Mouse (Mus musculus): ENCODE results near the gene Car3.

Gene Car3

DNA sequence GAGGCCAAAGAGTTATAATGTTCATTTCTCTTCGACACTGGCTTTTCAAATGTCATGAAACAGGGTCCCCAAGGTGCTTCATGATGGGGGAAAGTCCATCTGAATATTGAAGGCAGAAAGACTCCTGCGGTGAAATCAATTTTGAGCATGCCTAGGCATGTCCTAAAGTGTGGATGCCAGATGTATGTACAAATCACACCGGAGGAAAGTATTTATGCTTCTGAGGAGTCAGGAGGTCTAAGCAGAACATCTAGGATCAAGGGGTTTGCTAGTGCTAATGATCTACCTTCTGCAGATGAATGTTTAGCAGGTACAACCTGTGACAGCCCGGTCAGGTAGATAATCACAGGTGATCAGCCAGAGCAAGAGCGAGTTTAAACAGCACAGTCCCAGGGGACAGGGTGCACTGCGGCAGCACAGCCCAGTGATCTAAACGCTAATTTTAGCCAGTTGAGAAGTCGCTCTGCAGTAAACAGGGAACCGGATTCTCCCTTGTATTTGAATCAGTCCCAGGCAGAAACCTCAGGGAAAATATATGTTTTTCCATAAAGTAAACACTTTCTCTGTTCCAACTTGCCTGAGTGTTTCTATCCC is 13.1 kb downstream of the Car3 start:
- DNase-seq (ENCODE audit: low spot score in 2 of 2) = peak in 1 of 2 experiments; percentile 16

GRCm38 (mm10) chr3:14877251-14877909 is 14.1 kb downstream of the Car3 start:
- no peak for DNase-seq (ENCODE audit: low spot score in 2 of 2)

DNA sequence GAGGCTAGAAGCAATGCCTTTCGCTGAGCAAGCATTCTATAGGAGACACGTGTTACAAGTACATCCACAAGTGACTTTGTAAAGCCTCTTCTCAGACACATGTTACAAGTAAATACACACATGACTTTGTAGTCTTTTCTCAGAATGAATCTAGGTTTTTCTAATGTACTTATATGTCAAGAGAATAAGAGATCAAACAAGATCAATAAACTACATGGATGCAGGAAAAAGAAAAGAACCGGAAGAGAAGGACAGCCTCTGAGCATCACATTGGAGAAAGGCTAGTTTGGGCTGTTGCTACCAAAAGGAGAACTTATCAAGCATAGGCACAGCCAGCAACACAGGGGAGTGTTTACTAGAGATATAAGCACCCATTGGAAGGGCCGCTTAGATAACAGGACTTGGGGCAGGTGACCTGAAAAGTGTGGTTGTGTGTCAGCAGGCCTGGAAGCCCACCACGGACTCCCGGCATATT is 15.5 kb downstream of the Car3 start:
- DNase-seq (ENCODE audit: low spot score in 2 of 2) = no peak

- DNase-seq (ENCODE audit: low spot score in 2 of 2) = no peak
Measured at GRCm38 (mm10) chr3:14879293-14879692, 16.0 kb downstream of the Car3 start.

- peak in 1 of 2 experiments; percentile 42 for DNase-seq (ENCODE audit: low spot score in 2 of 2)
Measured at GRCm38 (mm10) chr3:14880277-14880676, 17.0 kb downstream of the Car3 start.

- no peak for DNase-seq (ENCODE audit: low spot score in 2 of 2)
Measured at GRCm38 (mm10) chr3:14882005-14882404, 18.7 kb downstream of the Car3 start.

DNA sequence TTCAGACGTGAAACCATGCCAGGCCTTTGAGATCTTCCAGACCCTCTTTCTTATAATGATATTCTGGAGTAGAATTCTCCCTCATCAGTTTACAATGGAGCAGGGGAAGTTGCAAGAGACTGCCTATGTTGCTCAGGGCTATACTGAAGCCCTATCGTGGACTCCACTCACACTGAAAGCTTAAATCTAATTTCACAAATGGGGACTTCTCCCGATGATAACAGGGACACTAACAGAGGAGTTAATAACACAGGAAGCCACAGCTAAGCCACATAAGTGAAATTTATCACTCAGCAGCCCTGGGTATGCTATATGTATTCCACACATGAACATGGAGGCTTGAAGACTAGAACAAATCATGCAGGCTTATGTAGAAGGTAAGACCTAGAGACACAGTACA is 19.4 kb downstream of the Car3 start:
- no peak for DNase-seq (ENCODE audit: low spot score in 2 of 2)

DNA sequence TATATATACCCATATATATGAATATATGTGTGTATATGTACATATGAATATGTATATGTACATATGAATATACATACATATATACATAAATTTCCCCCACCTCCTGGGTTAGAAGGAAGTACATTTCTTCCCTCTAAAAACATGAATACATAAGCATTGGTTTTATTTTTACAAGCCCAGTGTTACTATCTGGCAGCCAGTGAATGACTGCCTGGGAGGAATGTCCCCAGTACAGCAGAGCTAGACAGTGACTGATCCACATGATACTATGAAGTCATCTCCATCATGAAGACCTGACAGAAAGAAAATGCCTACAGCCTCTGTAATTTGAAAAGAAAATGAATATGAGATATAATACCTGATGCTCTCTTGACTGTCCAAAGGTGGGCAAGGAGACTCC is 21.5 kb downstream of the Car3 start:
- no peak for DNase-seq (ENCODE audit: low spot score in 2 of 2)

- peak; percentile 69 to 74 for DNase-seq (ENCODE audit: low spot score in 2 of 2)
Measured at GRCm38 (mm10) chr3:14886102-14887098, 23.1 kb downstream of the Car3 start, which contains the start of gene Car2. Car2 (plus strand) TSS chr3:14886273.

DNA sequence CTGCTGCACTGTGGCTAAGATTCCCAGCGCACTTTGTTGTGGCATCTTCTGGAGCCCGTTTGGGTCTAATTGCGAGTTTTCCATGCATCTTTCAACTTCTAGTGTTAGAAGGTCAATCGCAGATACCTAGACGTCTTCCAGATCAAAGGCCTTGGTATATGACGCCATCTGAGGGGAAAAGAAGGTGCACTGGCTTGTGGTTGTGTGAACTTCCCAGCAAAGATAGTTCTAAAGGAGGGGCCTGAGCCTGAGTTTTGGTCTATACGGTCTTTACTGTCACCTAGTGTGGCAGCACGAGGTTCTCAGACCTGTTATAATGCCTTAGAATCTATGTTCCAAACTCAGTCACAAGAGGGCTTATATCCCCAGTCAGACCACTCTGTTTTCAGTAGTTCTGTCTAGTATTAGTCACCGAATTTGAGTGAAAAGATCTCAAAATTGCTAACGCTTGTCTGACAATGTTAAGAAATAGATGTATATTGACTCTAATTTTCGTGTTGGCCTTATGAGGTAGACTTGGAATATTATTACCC is 23.9 kb downstream of the Car3 start:
- DNase-seq (ENCODE audit: low spot score in 2 of 2) = peak; percentile 24 to 27

DNA sequence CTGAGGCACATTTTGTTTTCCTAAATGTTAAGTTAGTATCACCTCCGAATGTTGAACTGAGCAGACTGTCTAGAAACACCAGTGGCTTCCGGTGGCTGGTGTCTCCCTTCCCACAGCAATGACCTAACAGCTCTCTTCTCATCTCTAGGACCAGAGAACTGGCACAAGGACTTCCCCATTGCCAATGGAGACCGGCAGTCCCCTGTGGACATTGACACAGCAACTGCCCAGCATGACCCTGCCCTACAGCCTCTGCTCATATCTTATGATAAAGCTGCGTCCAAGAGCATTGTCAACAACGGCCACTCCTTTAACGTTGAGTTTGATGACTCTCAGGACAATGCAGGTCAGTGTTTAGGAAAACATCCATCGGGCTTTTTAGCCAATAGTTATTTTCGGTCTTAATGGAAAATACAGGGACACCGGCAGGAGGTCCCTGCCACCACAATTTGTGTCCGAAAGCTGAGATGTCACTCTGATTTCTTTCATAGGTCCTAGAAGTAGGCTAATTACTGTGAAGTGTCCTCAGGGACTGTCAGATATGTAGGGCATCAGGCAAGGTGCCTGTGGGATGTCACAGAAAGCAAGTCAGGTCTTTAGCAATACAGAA is 24.5 kb downstream of the Car3 start:
- DNase-seq (ENCODE audit: low spot score in 2 of 2) = peak; percentile 25 to 48

- no peak for DNase-seq (ENCODE audit: low spot score in 2 of 2)
Measured at GRCm38 (mm10) chr3:14888549-14888948, 25.2 kb downstream of the Car3 start.

- no peak for DNase-seq (ENCODE audit: low spot score in 2 of 2)
Measured at GRCm38 (mm10) chr3:14889085-14889484, 25.8 kb downstream of the Car3 start.

GRCm38 (mm10) chr3:14889716-14890409 is 26.6 kb downstream of the Car3 start:
- DNase-seq (ENCODE audit: low spot score in 2 of 2) = no peak

- no peak for DNase-seq (ENCODE audit: low spot score in 2 of 2)
Measured at GRCm38 (mm10) chr3:14892991-14893390, 29.7 kb downstream of the Car3 start.

DNA sequence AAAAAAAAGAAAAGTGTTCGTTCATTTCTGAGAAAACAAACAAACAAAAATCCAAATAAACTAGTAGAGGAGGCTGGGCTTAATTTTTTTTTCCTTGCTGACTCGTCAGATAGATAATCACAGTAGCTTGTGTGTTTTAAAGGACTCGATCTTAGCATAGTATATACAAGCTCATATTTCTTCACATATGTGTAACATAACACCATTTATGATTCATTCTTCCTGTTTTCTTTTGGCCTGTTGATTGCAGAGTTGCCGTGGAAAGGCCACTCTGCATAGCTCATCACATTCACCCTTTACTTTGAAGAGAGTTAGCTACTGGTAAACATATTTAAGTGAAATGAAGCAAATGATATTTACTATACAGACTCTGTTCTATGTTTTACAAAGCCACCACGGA is 30.4 kb downstream of the Car3 start:
- no peak for DNase-seq (ENCODE audit: low spot score in 2 of 2)

GRCm38 (mm10) chr3:14895333-14895732 is 32.0 kb downstream of the Car3 start:
- DNase-seq (ENCODE audit: low spot score in 2 of 2) = no peak

- DNase-seq (ENCODE audit: low spot score in 2 of 2) = no peak
Measured at GRCm38 (mm10) chr3:14897770-14898169, 34.5 kb downstream of the Car3 start.

GRCm38 (mm10) chr3:14903380-14903779 is 40.1 kb downstream of the Car3 start:
- no peak for DNase-seq (ENCODE audit: low spot score in 2 of 2)

- DNase-seq (ENCODE audit: low spot score in 2 of 2) = no peak
Measured at GRCm38 (mm10) chr3:14904165-14904564, 40.9 kb downstream of the Car3 start.

DNA sequence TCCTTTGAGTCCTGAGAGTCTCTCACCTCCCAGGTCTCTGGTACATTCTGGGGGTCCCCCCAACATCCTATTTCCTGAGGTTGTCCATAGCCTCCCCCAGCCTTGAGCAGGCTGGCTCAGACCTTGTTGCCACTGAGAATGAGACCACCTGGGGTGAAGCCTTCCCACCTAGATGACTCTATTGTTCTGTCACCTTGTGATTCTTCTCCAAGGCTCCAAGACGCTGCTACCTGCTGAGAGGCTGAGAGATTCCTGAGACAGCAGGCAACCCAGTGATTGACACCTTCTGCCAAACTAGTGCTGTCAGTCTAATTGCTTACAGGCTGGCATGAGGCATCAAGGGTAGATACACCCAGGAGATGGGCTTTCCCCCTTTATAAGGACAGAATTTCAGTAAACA is 44.0 kb downstream of the Car3 start:
- DNase-seq (ENCODE audit: low spot score in 2 of 2) = no peak

Measured in natural killer cell, adult 2 months (primary cell).